Mouse (Mus musculus): Measurements from ENCODE around the gene Psors1c2.

- TF ChIP-seq GATA1 (IDR thresholded peaks at IDR 0.05; ENCODE audit: borderline replicate concordance, low read length) (no peak), FLI1 (IDR thresholded peaks at IDR 0.05; ENCODE audit: low read length) (no peak)
Measured at GRCm38 (mm10) chr17:35497124-35497523, 35.9 kb upstream of the Psors1c2 start.

All from megakaryocyte, embryonic 14.5 days (primary cell).